Mouse (Mus musculus) right cerebral cortex, adult 2 months (tissue): ENCODE measurements at regions not wholly inside any gene's neighbourhood (a gene's known extent, or its start where the extent isn't known, plus 50 kb on each side); places are given as distances from the start of the nearest gene placed in this dataset.
A peak's percentile ranks its signal among the peaks of the same experiment; 100 is the strongest.

Source experiments
- DNase-seq, 2 experiments: peaks; one replicate each; pipeline ENCODE4 v3.0.0; 2021 to 2022; ENCODE audit warnings: low spot score in 2 of 2

- no peak for DNase-seq
Measured at GRCm38 (mm10) chr17:67569865-67570264, 62.7 kb downstream of the Lrrc30 start.

- no peak for DNase-seq
Measured at GRCm38 (mm10) chr17:67566216-67566615, 66.3 kb downstream of the Lrrc30 start.

GRCm38 (mm10) chr17:67565746-67566145 lies 66.8 kb downstream of the Lrrc30 start:
- DNase-seq, result no peak

- DNase-seq, result no peak
Measured at GRCm38 (mm10) chr17:67564845-67565244, 67.7 kb downstream of the Lrrc30 start.

- no peak for DNase-seq
Measured at GRCm38 (mm10) chr17:67563036-67563435, 69.5 kb downstream of the Lrrc30 start.

- no peak for DNase-seq
Measured at GRCm38 (mm10) chr17:67561802-67562201, 70.7 kb downstream of the Lrrc30 start.

GRCm38 (mm10) chr17:67557351-67557870 lies 75.1 kb downstream of the Lrrc30 start:
- no peak for DNase-seq

GRCm38 (mm10) chr17:67552581-67553139 lies 79.9 kb downstream of the Lrrc30 start:
- no peak for DNase-seq

- no peak for DNase-seq
Measured at GRCm38 (mm10) chr17:67548966-67549700, 83.4 kb downstream of the Lrrc30 start.

GRCm38 (mm10) chr17:67544410-67544809 lies 88.1 kb downstream of the Lrrc30 start:
- DNase-seq, result no peak

GRCm38 (mm10) chr17:67532331-67532730 lies 100.2 kb downstream of the Lrrc30 start:
- DNase-seq, result no peak

GRCm38 (mm10) chr17:67520848-67521411 lies 111.6 kb downstream of the Lrrc30 start:
- DNase-seq, result peak in 1 of 2 experiments; percentile 5

GRCm38 (mm10) chr17:67515601-67516147 lies 116.8 kb downstream of the Lrrc30 start:
- no peak for DNase-seq

- DNase-seq, result no peak
Measured at GRCm38 (mm10) chr17:67514387-67515241, 117.9 kb downstream of the Lrrc30 start.

- no peak for DNase-seq
Measured at GRCm38 (mm10) chr17:67512699-67513450, 119.6 kb downstream of the Lrrc30 start.

GRCm38 (mm10) chr17:67512008-67512407 lies 120.5 kb downstream of the Lrrc30 start:
- no peak for DNase-seq

- no peak for DNase-seq
Measured at GRCm38 (mm10) chr17:67509921-67510320, 122.6 kb downstream of the Lrrc30 start.

- DNase-seq, result no peak
Measured at GRCm38 (mm10) chr17:67509091-67509618, 123.4 kb downstream of the Lrrc30 start.

- DNase-seq, result no peak
Measured at GRCm38 (mm10) chr17:67508353-67508752, 124.2 kb downstream of the Lrrc30 start.

- DNase-seq, result no peak
Measured at GRCm38 (mm10) chr17:67506466-67506865, 126.1 kb downstream of the Lrrc30 start.
